Mouse (Mus musculus) mouse trophoblast stem cell (cell line): ENCODE data around the gene Pdzd2.

Experiments used
- in situ Hi-C, 2 experiments: fragments of 300-500 bp; cut with MseI, MboI; formaldehyde crosslinking; loops; 2 replicates in 1 of 2; 3 replicates in 1 of 2; pipeline ENCODE4 v1.15.1; 2025

Pdzd2 gene

GRCm38 (mm10) chr15:12432320-12432719 lies 307.4 kb downstream of the Pdzd2 start:
- in situ Hi-C loops = no loop called here

DNA sequence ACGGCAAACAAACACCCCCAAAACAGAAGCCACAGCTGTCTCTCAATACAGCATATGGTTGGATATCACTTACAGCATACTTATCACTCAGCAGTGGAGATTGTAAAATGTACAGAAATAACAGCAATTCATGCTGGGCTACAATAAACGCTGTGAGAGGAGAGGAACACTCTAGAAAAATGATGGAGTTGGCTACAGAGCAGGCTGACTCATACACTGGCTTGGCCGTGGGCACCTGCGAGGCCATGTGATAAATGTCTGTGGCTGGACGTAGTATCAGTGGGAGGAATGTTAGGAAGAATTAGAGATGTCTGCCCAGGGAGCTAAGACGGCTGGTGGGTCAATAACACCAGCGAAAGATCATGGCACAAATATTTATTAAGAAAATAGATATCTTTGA lies 308.0 kb downstream of the Pdzd2 start:
- in situ Hi-C loops = no loop called here

DNA sequence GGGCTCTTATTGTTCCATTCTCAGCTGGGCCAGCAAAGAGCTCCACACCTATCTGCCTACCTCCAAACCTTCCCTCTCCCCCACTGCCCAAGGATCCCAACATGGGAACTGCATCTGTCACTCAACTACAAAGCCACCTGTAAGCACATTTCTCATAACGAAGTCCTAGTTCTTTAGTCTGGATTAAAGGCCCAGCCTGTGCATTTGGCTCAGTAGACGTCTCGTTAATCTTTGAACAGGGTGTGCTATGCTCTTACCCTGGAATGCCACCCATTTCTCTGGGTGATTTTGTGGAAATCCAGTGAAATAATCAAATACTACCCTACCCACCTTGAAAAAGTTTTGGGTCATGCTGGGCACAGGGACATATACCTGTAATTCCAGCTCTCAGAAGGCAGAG lies 308.5 kb downstream of the Pdzd2 start:
- in situ Hi-C loops = no loop called here

GRCm38 (mm10) chr15:12430670-12431069 lies 309.1 kb downstream of the Pdzd2 start:
- in situ Hi-C loops = no loop called here

- in situ Hi-C loops = no loop called here
Observed at GRCm38 (mm10) chr15:12429572-12430431, 309.9 kb downstream of the Pdzd2 start.

GRCm38 (mm10) chr15:12427818-12428217 lies 311.9 kb downstream of the Pdzd2 start:
- in situ Hi-C loops = no loop called here

GRCm38 (mm10) chr15:12426342-12426741 lies 313.4 kb downstream of the Pdzd2 start:
- in situ Hi-C loops = no loop called here

- in situ Hi-C loops = no loop called here
Observed at GRCm38 (mm10) chr15:12425049-12425627, 314.6 kb downstream of the Pdzd2 start.

DNA sequence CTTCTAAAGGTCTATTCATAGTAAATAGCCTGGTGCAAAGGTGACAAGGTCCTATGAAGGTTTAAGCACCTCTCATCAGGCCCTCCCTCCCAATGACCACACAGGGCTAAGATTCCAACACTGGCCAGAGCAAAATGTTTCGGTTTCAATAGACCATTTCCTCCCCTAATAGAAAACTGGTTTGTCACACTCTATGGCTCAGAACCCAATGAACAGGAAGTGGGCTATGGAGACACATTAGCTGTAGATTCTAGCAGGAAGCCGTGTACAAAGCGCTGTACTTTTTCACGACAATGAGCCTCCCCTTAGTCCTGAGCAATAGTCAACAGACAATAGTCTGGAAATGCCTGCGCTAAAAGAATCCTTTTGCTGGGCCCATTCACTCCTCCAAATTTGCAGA lies 315.5 kb downstream of the Pdzd2 start:
- in situ Hi-C loops = no loop called here

DNA sequence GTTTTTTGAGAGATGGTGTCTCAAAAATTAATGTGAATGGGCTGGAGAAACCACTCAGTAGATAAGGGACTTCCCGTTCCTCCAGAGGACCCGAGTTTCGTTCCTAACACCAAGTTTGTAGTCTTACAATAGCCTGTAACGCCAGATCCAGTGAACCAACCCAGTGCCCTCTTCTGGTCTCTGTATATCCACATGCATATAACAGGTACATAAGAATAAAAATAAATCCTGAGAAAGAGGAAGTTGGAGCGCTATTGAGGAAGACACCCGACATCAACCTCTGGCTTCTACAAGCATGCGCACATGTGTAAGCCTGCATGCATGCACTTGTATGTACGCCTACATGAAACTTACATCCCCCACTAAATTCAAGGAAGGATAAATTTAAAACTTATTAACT lies 318.8 kb downstream of the Pdzd2 start:
- in situ Hi-C loops = no loop called here

DNA sequence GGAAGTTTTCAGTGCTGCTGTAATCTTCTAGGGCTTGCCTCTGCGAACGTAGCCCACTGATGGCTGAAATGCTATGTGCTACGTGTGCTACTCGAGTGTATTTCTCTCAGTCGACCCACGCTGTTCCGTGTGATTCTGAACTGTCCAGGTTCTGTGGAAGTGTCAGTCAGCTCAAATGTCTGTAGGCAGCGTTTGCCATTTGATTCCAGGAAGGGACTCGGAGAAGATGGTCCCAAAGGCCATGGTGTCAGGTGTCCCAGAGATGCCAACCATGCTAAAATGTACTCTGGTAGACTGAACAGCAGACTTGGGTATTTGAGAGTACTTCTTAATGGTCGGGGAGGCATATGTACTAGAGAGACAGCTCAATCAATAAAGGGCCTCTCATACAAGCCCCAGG lies 319.3 kb downstream of the Pdzd2 start:
- in situ Hi-C loops = no loop called here

GRCm38 (mm10) chr15:12419446-12419845 lies 320.3 kb downstream of the Pdzd2 start:
- in situ Hi-C loops = no loop called here

DNA sequence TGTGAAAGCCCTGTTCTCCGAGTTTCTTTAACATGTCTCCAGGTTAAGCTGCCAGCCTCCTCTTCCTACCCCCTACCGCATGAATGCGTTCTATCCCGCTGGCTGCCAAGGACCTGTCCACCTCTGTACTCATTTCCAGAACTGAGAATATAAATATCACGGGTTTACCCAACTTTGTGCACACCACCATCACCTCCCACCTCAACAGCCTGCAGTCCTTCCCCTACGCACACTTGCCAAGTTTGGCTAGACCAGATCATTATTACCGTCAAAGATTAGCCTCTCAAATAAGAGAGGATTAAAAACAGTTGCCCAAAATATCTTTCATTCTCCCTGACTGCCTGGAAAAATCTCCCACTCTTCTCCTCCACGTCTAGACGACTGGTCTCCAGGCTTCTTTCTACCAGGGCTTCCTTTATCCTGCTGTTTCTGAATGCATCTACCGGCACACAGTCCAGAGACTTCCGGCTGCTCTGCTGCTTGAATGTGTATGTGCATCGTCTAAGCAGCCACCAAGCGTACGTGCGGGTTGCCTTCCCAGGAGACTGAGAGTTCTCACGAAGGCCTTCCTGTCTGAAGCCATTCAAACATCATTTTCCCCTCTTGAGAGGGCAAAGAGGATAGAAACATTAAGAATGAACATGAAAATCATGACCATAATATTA lies 324.1 kb downstream of the Pdzd2 start:
- in situ Hi-C loops = no loop called here

GRCm38 (mm10) chr15:12414696-12415095 lies 325.0 kb downstream of the Pdzd2 start:
- in situ Hi-C loops = no loop called here

- in situ Hi-C loops = no loop called here
Observed at GRCm38 (mm10) chr15:12408205-12408604, 331.5 kb downstream of the Pdzd2 start.

GRCm38 (mm10) chr15:12405592-12405991 lies 334.1 kb downstream of the Pdzd2 start:
- in situ Hi-C loops = no loop called here

- in situ Hi-C loops = no loop called here
Observed at GRCm38 (mm10) chr15:12397032-12397431, 342.7 kb downstream of the Pdzd2 start.

DNA sequence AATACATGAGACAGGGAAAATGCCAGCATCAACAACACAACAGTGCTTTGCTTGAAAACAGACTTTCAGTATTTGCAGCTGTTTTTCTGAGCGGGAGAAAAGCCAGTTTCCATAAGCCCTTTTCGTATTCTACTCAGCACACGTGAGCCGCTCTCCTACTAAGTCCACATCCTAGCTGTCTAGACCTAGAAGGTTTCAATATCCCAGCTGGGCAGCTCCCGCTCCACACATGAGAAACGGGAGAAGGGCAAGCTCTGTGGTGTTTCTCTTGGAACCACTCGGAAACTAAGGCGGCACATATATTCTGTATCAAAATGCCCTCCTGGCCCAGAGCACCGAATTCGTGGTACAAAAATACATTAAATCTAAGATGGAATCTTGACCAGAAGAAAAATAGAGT lies 345.0 kb downstream of the Pdzd2 start:
- in situ Hi-C loops = no loop called here

DNA sequence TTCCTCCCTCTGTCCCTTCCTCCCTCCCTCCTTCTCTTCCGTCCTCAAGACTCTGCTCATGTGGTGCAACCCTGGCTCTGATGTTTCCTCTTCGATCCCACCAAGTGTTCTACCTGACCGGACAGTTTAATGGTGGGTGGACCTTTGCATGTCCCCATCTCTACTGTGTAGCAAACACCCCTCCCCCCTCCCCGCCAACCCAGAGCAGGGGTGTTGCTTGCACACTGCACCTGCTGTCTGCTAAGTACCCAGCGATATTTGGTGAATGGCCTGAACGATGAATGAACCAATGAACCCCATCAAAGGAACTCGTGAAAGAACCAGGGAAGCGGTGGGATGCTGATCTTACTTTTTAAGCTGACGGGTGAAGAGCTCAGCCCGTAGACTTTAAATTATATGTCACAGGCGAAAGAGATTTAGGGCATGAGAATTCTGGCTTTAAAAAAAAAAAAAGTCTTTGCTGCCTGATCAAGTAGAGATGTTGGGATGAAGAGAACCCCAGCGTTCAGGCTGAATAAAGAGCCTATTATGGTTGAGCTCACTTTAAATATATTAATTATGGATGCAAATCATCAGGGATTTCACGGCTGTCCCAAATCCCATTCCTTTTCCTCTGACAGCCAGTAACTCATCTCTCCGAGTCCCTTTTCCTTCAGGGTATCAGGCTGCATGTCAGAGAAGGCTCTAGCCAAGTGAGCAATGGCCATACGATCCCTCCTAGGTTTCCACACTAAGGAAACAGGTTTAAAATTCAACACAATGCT lies 350.8 kb downstream of the Pdzd2 start:
- in situ Hi-C loops = no loop called here

- in situ Hi-C loops = no loop called here
Observed at GRCm38 (mm10) chr15:12384679-12385078, 355.0 kb downstream of the Pdzd2 start.

GRCm38 (mm10) chr15:12380548-12380947 lies 359.2 kb downstream of the Pdzd2 start:
- in situ Hi-C loops = no loop called here

GRCm38 (mm10) chr15:12380057-12380456 lies 359.7 kb downstream of the Pdzd2 start:
- in situ Hi-C loops = no loop called here
